Mouse (Mus musculus) hindbrain, embryonic 14.5 days (tissue): ENCODE measurements around the gene Gpx7. TPM values are rescaled to one million over a fixed set of nuclear protein-coding genes. Genes with fewer than 3 reads are reported as not detected.
A peak's percentile ranks its signal among the peaks of the same experiment; 100 is the strongest.

Experiments used
- ATAC-seq: fragments of 200-750 bp; cut with Nextera tagmentation; 2 replicates; pipeline ENCODE4 v1.8.0; 2017; ENCODE audit warnings: moderate number of reproducible peaks, mild to moderate bottlenecking, moderate TSS enrichment, moderate library complexity; ENCODE audit not compliant: low FRiP score
- DNase-seq: peaks from one replicate; pipeline ENCODE4 v3.0.0-alpha.2; 2015; ENCODE audit warnings: low spot score
- H3K27ac ChIP-seq: fragments of 300-500 bp; sonication (generic); 2 replicates; pipeline ENCODE4 v1.5.1; 2014; ENCODE audit warnings: mild to moderate bottlenecking, moderate library complexity
- H3K27me3 ChIP-seq: fragments of 300-500 bp; sonication (generic); 2 replicates; pipeline ENCODE4 v1.6.1; 2014; ENCODE audit warnings: mild to moderate bottlenecking, low read length, mixed read lengths; ENCODE audit not compliant: control insufficient read depth, insufficient read depth
- H3K36me3 ChIP-seq: fragments of 300-500 bp; sonication (generic); replicated peaks from 2 replicates; pipeline ENCODE4 v1.6.1; 2014; ENCODE audit not compliant: control insufficient read depth, insufficient read depth
- H3K4me1 ChIP-seq: fragments of 300-500 bp; sonication (generic); replicated peaks from 2 replicates; pipeline ENCODE4 v1.6.1; 2014; ENCODE audit warnings: antibody characterized with exemption, low read length, mixed read lengths; ENCODE audit not compliant: control insufficient read depth, insufficient read depth
- H3K4me2 ChIP-seq: fragments of 300-500 bp; sonication (generic); replicated peaks from 2 replicates; pipeline ENCODE4 v1.6.1; 2014; ENCODE audit warnings: mild to moderate bottlenecking, moderate library complexity
- H3K4me3 ChIP-seq: fragments of 300-500 bp; sonication (generic); replicated peaks from 2 replicates; pipeline ENCODE4 v1.5.1; 2014; ENCODE audit warnings: mild to moderate bottlenecking, low read length
- H3K9ac ChIP-seq: fragments of 300-500 bp; sonication (generic); 2 replicates; pipeline ENCODE4 v1.6.1; 2014
- H3K9me3 ChIP-seq: fragments of 300-500 bp; sonication (generic); 2 replicates; pipeline ENCODE4 v1.6.1; 2016; ENCODE audit warnings: low read length; ENCODE audit not compliant: control insufficient read depth
- WGBS: fragments of 180-500 bp; shearing (Covaris S2); extraction: QIAGEN DNeasy Blood & Tissue Kit; methylation state at CpG from one replicate; pipeline ENCODE4 v1.1.7; 2014; 5-methylcytosine and 5-hydroxymethylcytosine counted together
- polyA plus RNA-seq: library from polyadenylated mRNA; unstranded; fragments of >200 nt; fragmentation: Nextera tagmentation; extraction: Ambion mirVana; gene quantifications from 2 replicates; pipeline ENCODE4 v1.2.1, GENCODE M21; 2014

The Gpx7 gene
- polyA plus RNA-seq, 1 experiment from 2014 or later: 34.9 TPM

- 30% methylated on average over 2 of the region's 2 CpGs for whole genome bisulfite sequencing
- Histone ChIP-seq H3K4me2 (no peak overlapping the region), H3K36me3 (no peaks in the 10 kb centered on the region), H3K9ac (no peak overlapping the region), H3K4me1 (peaks cover 19% of the 10 kb centered on the region), H3K9me3 (no peaks in the 10 kb centered on the region), H3K27ac (no peak overlapping the region), H3K27me3 (no peaks in the 10 kb centered on the region), H3K4me3 (no peak overlapping the region)
- ATAC-seq (no peak), DNase-seq (no peak)
Measured at GRCm38 (mm10) chr4:108431561-108431936, 24.8 kb upstream of the Gpx7 start.

GRCm38 (mm10) chr4:108430656-108431560 is 24.1 kb upstream of the Gpx7 start:
- Histone ChIP-seq H3K4me1 (peaks cover 19% of the 10 kb centered on the region), H3K4me3 (no peak overlapping the region), H3K4me2 (no peak overlapping the region), H3K9ac (no peak overlapping the region), H3K27ac (peak overlapping the region; percentile 67), H3K9me3 (no peaks in the 10 kb centered on the region), H3K27me3 (no peaks in the 10 kb centered on the region), H3K36me3 (no peaks in the 10 kb centered on the region)
- DNase-seq (peak; percentile 28), ATAC-seq (peak; percentile 68; the same call in 1 of the 2 replicates)
- 34% methylated on average over 4 of the region's 4 CpGs for WGBS

- ATAC-seq: no peak
- 87% methylated on average over 6 of the region's 6 CpGs for WGBS
Measured at GRCm38 (mm10) chr4:108428341-108428721, 21.6 kb upstream of the Gpx7 start.

GRCm38 (mm10) chr4:108427719-108428340 is 21.1 kb upstream of the Gpx7 start:
- H3K27ac ChIP-seq: no peak overlapping the region
- H3K27me3 ChIP-seq: no peaks in the 10 kb centered on the region
- no peak overlapping the region for H3K4me3 ChIP-seq
- H3K4me2 ChIP-seq: no peak overlapping the region
- 81% methylated on average over 11 of the region's 11 CpGs for WGBS
- ATAC-seq: no peak
- H3K36me3 ChIP-seq: no peaks in the 10 kb centered on the region
- no peaks in the 10 kb centered on the region for H3K9me3 ChIP-seq
- no peak for DNase-seq
- H3K4me1 ChIP-seq: peaks cover 12% of the 10 kb centered on the region
- H3K9ac ChIP-seq: no peak overlapping the region

More at GRCm38 (mm10) chr4:108428341-108428721, 21.6 kb upstream of the Gpx7 start:
- H3K9me3 ChIP-seq: no peaks in the 10 kb centered on the region
- H3K9ac ChIP-seq: no peak overlapping the region
- no peak overlapping the region for H3K4me2 ChIP-seq
- peaks cover 16% of the 10 kb centered on the region for H3K4me1 ChIP-seq
- H3K27ac ChIP-seq: no peak overlapping the region
- no peak overlapping the region for H3K4me3 ChIP-seq
- no peaks in the 10 kb centered on the region for H3K36me3 ChIP-seq
- no peak for DNase-seq
- no peaks in the 10 kb centered on the region for H3K27me3 ChIP-seq

- no peaks in the 10 kb centered on the region for H3K36me3 ChIP-seq
- no peaks in the 10 kb centered on the region for H3K27me3 ChIP-seq
- 89% methylated on average over 2 of the region's 2 CpGs for WGBS
- no peak overlapping the region for H3K4me2 ChIP-seq
- H3K4me1 ChIP-seq: no peaks in the 10 kb centered on the region
- no peak overlapping the region for H3K9ac ChIP-seq
- no peaks in the 10 kb centered on the region for H3K9me3 ChIP-seq
- no peak overlapping the region for H3K4me3 ChIP-seq
- DNase-seq (no peak), ATAC-seq (no peak)
- no peak overlapping the region for H3K27ac ChIP-seq
Measured at GRCm38 (mm10) chr4:108424587-108424986, 17.8 kb upstream of the Gpx7 start.

- Histone ChIP-seq H3K27ac (no peak overlapping the region), H3K9ac (no peak overlapping the region), H3K27me3 (no peaks in the 10 kb centered on the region), H3K36me3 (no peaks in the 10 kb centered on the region), H3K4me3 (no peak overlapping the region), H3K4me2 (no peak overlapping the region), H3K4me1 (peaks cover 18% of the 10 kb centered on the region), H3K9me3 (no peaks in the 10 kb centered on the region)
- DNase-seq (no peak), ATAC-seq (no peak)
- WGBS: 38% methylated on average over 8 of the region's 8 CpGs
Measured at GRCm38 (mm10) chr4:108407621-108408020, 860 bp upstream of the Gpx7 start.

- DNase-seq (peak; percentile 29), ATAC-seq (peak; percentile 71)
- Histone ChIP-seq H3K4me3 (peak overlapping the region; percentile 45), H3K4me1 (peaks cover 18% of the 10 kb centered on the region), H3K4me2 (peak overlapping the region; percentile 92), H3K9ac (peak overlapping the region; percentile 77), H3K27me3 (no peaks in the 10 kb centered on the region), H3K9me3 (no peaks in the 10 kb centered on the region), H3K36me3 (no peaks in the 10 kb centered on the region), H3K27ac (peak overlapping the region; percentile 68; the same call in 1 of the 2 replicates)
- under 1% methylated on average over 52 of the region's 52 CpGs for WGBS
Measured at GRCm38 (mm10) chr4:108406138-108406860, 462 bp downstream of the Gpx7 start.

GRCm38 (mm10) chr4:108405766-108406137 is 1.0 kb downstream of the Gpx7 start:
- H3K27ac ChIP-seq: peak overlapping the region; percentile 68; the same call in 1 of the 2 replicates
- ATAC-seq: peak; percentile 43; the same call in 1 of the 2 replicates
- H3K9ac ChIP-seq: peak overlapping the region; percentile 77
- no peaks in the 10 kb centered on the region for H3K9me3 ChIP-seq
- H3K4me2 ChIP-seq: peak overlapping the region; percentile 92
- no peak for DNase-seq
- no peaks in the 10 kb centered on the region for H3K36me3 ChIP-seq
- 76% methylated on average over 3 of the region's 3 CpGs for WGBS
- no peaks in the 10 kb centered on the region for H3K27me3 ChIP-seq
- peaks cover 18% of the 10 kb centered on the region for H3K4me1 ChIP-seq
- peak overlapping the region; percentile 45 for H3K4me3 ChIP-seq
